Mouse (Mus musculus) cerebellum, adult 2 months (tissue): ENCODE data around the gene Fam69a.

Experiments
- CTCF ChIP-seq: fragments of 200-500 bp; IDR thresholded peaks from 2 replicates; pipeline ENCODE4 v1.5.1; 2011; ENCODE audit warnings: low read depth, mild to moderate bottlenecking, control low read depth, low read length, moderate library complexity, borderline replicate concordance; ENCODE audit not compliant: insufficient read depth
- POLR2A ChIP-seq: fragments of 200-500 bp; IDR thresholded peaks from 2 replicates; pipeline ENCODE4 v1.6.1; 2011; ENCODE audit warnings: low read length, control low read depth, borderline replicate concordance; ENCODE audit not compliant: insufficient read depth

GRCm38 (mm10) chr5:107971069-107971468, 15.8 kb downstream of the Fam69a start:
- TF ChIP-seq CTCF, result no peak
- no peak for TF ChIP-seq POLR2A
